Mouse (Mus musculus): ENCODE results near the gene Ace. TPM values are rescaled to one million over a fixed set of nuclear protein-coding genes. Genes with fewer than 3 reads are reported as not detected.

The Ace gene
- polyA plus RNA-seq, 1 experiment: 13.6 TPM

- no peak for DNase-seq (ENCODE audit: low spot score)
Measured at GRCm38 (mm10) chr11:105946694-105947154, 21.0 kb upstream of the Ace start.

DNA sequence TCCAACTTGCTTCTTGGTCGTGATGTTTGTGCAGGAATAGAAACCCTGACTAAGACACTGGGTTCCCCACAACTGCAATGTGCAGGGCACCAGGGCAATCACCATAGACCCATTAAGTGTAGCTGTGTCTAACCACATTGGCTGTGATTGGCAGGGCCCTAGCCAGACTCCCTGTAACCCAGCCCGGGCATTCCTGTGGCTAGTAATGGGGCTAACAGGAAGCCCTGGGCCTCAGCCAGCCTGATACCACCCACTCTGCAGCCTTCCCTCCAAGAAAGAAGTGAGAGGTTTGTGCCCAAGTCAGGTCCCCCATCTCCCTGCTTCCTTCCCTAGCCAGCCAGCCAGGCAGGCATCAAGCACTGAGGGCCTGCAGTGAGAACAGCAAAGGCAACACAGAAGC, 19.5 kb upstream of the Ace start:
- no peak for DNase-seq (ENCODE audit: low spot score)

- no peak for DNase-seq (ENCODE audit: low spot score)
Measured at GRCm38 (mm10) chr11:105950519-105950918, 17.2 kb upstream of the Ace start.

DNA sequence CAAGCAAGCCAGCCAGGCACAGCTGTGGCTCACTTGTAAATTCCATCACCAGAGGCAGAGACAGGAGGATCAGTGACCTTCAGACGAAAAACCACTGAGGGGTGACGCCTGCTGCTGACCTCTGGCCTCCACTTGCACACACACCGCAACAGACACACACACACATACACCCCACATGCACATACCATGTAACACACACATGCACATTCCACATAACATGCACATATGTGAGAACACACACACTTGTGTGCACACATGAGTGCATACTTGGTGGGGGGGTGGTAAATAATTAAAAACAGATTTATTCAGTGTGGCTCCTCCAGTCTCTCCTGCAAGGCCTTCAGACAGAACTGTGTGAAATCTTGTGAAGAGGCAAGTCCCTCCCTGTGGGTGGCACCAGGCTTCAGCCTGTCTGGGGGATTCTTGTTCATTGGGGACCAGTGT, 16.1 kb upstream of the Ace start:
- no peak for DNase-seq (ENCODE audit: low spot score)

DNA sequence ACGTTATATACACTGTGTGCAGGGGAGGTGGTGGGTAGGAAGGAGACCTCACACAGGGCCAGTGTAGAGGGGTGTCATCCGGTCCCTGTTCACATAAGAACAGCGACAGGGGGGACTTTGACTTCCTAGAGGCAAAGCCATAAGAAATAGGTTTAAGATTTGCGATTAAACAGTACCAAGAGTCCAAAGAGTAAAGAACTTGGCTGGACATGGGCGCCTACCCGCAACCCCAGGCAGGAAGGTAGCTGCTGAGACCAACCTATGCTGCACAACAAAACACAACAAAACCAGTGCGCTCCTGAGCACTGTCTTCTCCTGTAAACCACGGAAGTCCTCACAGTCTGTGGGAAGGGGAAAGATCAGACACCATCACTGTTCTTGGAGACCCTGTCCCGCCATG, 15.6 kb upstream of the Ace start:
- no peak for DNase-seq (ENCODE audit: low spot score)

DNA sequence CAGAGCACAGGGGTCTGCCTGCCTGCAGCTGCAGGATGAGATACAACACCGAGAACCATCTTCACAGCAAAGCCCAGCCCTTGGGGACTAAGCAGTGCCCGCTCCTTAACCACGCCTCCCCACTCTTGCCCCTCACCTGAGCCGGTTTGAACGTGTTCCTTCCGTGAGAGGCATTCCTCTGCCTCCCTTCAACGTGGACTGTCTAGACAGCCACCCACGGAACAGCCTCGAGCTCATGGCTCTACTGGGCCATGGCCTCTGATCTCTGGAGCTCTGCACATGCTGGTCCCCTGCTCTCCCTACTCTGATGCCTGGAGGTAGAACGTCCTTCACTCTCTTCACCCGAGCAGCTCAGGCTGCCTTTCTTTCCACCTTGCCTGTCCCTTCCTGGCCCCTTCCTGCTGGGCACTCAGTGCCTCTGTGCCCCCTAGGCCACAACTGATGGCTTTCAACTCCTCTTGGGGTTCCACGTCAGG, 14.8 kb upstream of the Ace start, which contains the start of gene Cyb561:
Gene Cyb561, minus strand, starts transcription at position 426 of the 476 bp plus-strand sequence.
- DNase-seq (ENCODE audit: low spot score): no peak

DNA sequence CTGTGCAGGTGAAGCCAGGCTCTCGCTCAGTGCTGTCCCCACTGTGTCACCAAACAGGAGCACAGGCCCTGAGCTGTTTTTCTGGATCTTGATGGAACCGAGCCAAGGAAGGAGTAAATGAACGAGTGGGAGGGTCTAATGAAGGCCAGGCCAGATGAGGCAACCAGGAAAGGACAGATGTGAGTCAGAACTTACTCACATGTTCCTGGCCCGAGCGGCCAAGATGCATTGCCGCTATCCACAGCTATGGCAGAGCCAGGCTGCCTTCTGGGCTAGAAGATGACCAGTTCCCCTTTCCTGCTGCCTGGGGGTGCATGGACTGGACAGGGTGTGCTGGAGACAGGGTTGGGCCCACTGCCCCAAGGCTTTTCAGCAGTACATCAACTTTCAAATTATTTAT, 14.3 kb upstream of the Ace start:
- no peak for DNase-seq (ENCODE audit: low spot score)

DNA sequence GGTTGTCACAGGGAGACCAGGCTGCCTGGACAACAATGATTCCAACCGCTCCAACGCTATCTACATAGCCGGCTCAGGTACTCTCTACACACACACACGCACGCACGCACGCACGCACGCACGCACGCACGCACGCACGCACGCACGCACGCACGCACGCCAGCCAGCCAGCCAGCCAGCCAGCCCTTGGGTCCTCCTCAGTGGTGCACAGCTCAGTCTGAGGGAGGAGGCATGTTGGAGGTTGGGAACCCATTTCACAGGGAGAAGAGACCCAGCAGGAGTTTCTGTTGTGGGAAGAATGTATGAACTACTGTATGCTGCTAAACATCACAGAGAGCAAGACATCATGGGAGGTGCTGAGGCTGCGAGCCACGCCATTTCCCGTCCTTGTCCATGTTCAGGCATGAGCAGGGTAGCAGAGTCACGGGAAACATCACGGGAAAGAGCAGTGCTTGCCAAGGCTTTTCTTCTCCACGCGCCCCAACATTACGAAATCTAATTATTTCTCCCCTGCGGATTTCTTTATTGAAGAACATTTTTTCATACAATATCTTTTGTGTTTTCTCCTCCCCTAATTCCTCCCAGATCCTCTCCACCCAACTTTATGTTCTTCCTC, 11.8 kb upstream of the Ace start:
- no peak for DNase-seq (ENCODE audit: low spot score)

DNA sequence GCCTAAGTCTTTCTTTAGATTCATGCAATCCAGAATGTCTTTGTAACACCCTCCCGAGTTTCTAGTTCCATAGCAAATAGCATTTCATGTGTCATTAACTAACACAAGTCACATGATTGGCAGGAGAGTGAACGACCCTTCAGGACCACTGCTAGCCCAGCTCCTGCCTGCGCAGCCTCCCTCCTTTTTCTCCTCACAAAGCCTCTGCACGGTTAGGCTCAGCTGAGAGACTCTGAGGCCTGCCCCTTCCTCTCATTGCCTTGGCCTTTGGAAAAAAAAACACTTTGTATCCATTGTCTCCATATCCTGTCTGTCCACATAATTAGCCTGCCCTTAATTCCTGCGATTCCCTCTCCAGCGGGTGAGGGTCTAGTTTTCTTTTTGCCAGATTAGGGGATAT, 10.2 kb upstream of the Ace start:
- no peak for DNase-seq (ENCODE audit: low spot score)

- DNase-seq (ENCODE audit: low spot score): no peak
Measured at GRCm38 (mm10) chr11:105958566-105958965, 9.2 kb upstream of the Ace start.

GRCm38 (mm10) chr11:105959355-105959754, 8.4 kb upstream of the Ace start:
- no peak for DNase-seq (ENCODE audit: low spot score)

DNA sequence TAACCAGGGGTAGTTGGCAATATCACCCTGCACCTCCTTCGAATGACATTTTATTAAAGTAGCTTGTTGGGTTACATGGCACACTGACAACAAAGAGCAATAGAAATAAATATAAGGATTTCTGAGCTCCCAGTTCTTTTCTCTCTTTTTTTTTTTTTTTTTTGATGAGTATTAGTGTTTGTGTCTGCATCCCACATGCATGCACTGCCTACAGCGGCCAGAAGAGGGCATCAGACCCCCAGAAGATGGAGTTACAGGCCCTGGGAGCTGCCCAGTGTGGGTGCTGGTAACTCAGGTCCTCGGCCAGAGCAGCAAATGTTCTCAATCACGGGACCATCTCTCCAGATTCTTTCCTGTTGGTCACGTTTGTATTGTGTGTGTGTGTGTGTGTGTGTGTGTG, 3.1 kb upstream of the Ace start:
- no peak for DNase-seq (ENCODE audit: low spot score)

GRCm38 (mm10) chr11:105966288-105966687, 1.5 kb upstream of the Ace start:
- no peak for DNase-seq (ENCODE audit: low spot score)

- DNase-seq (ENCODE audit: low spot score): no peak
Measured at GRCm38 (mm10) chr11:105968948-105969347, 1.2 kb downstream of the Ace start.

GRCm38 (mm10) chr11:105969516-105969915, 1.8 kb downstream of the Ace start:
- peak; percentile 41 for DNase-seq (ENCODE audit: low spot score)

DNA sequence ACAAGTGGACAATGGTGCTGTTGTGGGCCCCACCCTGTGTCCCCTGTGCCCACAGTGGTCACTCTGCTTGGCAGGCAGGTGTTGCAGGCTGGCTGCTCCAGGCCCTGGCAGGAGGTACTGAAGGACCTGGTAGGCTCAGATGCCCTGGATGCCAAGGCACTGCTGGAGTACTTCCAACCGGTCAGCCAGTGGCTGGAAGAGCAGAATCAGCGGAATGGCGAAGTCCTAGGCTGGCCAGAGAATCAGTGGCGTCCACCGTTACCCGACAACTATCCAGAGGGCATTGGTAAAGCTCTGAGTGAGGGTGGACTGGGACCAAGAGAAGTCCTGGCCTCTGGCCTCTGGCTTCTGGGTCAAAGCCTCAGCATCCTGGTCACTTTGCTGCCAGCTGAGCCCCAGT, 6.8 kb downstream of the Ace start:
- no peak for DNase-seq (ENCODE audit: low spot score)

DNA sequence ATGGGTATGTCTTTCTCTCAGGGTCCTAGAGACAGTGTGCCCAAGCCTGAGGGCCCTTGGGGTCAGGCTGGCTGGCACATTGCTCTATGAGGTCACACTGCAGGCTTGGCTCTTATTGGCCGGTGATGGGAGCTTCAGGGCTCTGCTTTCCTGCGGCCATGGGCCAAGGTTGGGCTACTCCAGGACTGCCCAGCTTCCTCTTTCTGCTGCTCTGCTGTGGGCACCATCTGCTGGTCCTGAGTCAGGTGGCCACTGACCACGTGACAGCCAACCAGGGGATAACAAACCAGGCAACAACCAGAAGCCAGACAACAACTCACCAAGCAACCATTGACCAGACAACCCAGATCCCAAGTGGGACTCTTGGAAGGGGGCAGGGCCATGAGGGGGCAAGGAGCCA, 7.3 kb downstream of the Ace start:
- DNase-seq (ENCODE audit: low spot score): no peak

DNA sequence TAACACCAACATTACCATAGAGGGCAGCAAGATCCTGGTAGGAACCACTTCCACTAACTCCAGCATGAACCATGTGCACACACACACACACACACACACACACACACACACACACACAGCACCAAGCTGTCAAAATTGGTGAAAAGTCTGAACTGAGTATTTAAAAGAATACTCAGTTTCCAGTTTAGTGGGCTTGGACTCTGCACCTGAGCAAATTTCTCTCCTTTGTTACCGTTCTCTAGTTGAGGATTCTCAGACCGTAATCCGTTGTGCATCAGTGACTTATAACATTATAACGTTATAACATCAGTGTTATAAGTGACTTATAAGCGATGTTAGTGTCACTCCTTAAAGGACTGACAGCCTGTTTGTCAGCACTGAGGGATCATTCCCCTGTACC, 7.9 kb downstream of the Ace start:
- DNase-seq (ENCODE audit: low spot score): no peak

GRCm38 (mm10) chr11:105978232-105978631, 10.5 kb downstream of the Ace start:
- no peak for DNase-seq (ENCODE audit: low spot score)

GRCm38 (mm10) chr11:105978634-105979033, 10.9 kb downstream of the Ace start:
- DNase-seq (ENCODE audit: low spot score): no peak

DNA sequence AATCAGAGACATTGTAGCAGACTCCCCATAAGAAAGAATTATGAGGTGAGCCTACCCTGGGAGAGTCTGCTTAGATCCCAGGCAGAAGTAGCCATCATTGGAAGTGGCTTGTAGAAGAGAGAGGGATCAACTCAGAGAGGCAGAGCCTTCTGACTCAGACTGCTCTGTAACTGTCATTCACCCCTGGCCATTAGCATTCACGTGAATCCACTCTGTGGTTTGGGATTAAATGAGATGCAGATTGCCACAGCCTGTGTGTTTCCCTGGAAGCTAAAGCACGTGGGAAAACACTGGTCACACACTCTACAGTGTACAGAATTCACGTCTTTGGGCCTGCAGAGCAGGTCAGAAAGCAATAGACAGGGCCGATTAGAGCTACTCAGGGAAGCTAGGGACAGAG, 16.7 kb downstream of the Ace start:
- DNase-seq (ENCODE audit: low spot score): no peak

DNA sequence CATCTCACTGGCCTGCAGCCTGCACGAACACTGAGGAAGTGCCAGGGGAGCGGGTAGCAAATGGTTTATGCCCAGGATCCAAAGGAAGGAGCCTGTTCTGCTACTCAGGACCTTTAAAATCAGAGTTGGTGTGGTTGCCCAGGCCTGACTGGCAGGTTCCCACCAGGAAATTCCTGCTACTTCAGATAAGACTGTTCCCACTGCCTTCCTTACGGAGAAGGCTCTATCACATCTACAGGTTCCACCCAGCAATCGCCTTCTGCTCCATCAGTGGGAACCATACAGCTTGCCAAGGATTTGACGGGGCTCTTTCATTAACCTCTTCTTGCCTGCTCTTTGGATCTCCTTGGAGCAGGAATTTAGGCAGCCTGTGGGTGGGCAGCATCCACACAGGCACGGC, 19.7 kb downstream of the Ace start:
- DNase-seq (ENCODE audit: low spot score): no peak

- DNase-seq (ENCODE audit: low spot score): no peak
Measured at GRCm38 (mm10) chr11:105989446-105989845, 21.7 kb downstream of the Ace start.

DNA sequence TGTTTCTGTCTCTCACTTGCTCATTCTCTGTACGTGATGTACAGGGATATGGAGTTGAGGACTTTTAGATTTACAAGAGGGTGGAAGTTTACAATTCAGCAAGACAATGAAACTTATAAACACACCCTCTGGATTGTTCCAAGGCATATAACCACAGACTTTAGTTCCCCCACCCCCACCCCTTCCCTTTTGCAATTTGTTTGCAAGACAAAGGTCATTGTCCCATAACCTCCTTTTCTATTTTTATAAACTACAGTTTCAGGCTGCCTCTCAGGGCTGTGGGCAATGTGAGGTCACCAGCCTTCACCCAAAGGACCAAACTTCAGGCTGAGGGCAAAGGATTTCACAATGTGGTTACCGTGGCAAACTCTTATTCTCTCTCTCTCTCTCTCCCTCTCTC, 22.5 kb downstream of the Ace start:
- DNase-seq (ENCODE audit: low spot score): no peak

Measured in urinary bladder, adult 2 months (tissue).